Mouse (Mus musculus): ENCODE measurements around the gene Gm45233. TPM values are rescaled to one million over a fixed set of nuclear protein-coding genes. Genes with fewer than 3 reads are reported as not detected.

Gene Gm45233
- polyA plus RNA-seq, 1 experiment, result 0.75 TPM

DNA sequence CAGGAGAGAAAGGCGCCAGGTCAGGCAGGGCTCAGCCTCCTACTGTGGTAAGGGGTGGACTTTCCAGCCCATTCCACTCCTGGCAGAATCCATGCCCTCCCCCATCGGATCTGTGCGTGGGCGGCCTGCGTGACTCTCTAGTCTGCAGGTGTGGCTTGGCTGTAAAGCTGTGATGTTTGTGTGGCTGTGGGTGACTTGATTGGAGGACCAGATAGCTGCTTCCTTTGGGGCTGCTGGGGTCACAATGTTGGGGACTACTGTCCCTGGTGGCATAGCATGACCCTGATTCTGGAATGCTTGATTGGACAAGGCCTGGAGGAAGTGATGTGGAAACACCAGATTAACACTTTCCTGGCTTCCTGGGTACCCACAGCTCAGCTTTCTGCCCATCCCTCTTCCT lies 44.7 kb downstream of the Gm45233 start:
- Histone ChIP-seq H3K9me3 (peaks cover 4% of the 10 kb centered on the region; the same call in 1 of the 2 replicates), H3K4me3 (replicated peaks) (no peak overlapping the region), H3K4me1 (no peaks in the 10 kb centered on the region), H3K36me3 (replicated peaks; ENCODE audit: low read length) (no peaks in the 10 kb centered on the region), H3K27me3 (replicated peaks) (peaks cover 62% of the 10 kb centered on the region)
- TF ChIP-seq GATA1 (IDR thresholded peaks at IDR 0.05; ENCODE audit: borderline replicate concordance, low read length) (no peak), FLI1 (IDR thresholded peaks at IDR 0.05; ENCODE audit: low read length) (no peak)

DNA sequence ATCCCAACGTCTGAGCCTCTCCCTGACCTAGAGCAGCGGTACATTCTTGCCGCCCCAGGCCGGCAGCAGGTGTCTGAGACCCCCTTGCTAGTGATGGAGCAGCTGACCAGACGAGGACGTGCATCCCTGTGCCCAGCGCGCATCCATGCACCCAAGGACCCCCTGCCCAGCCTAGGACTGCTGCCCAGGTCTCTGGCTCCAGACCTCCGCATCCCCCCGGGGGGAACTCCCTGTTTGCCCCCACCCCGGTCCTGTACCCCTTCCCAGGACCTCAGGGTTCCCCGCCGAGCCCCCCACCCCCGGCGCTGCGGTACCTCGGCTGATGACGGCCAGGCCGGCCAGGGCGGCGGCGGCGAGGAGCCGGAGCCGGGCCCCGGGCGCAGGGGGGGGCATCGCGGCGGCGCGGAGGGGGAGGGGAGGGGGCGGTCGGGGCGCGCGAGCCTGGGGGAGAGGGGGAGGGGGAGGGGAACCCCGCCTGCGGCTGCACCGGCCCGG lies 45.8 kb downstream of the Gm45233 start, which contains the start of gene Iglon5:
Iglon5 (minus strand) TSS at position 445 of the 495 bp plus-strand sequence.
- H3K9me3 ChIP-seq, result peaks cover 4% of the 10 kb centered on the region; the same call in 1 of the 2 replicates
- TF ChIP-seq FLI1 (IDR thresholded peaks at IDR 0.05; ENCODE audit: low read length) (no peak), GATA1 (IDR thresholded peaks at IDR 0.05; ENCODE audit: borderline replicate concordance, low read length) (no peak)
- H3K4me1 ChIP-seq, result no peaks in the 10 kb centered on the region
- peaks cover 64% of the 10 kb centered on the region for H3K27me3 ChIP-seq (replicated peaks)
- H3K36me3 ChIP-seq (replicated peaks; ENCODE audit: low read length), result no peaks in the 10 kb centered on the region
- no peak within 1 kb of the TSS for H3K4me3 ChIP-seq (replicated peaks)

GRCm38 (mm10) chr7:43490182-43490584 lies 46.3 kb downstream of the Gm45233 start:
- Histone ChIP-seq H3K4me3 (replicated peaks) (no peak overlapping the region), H3K9me3 (peaks cover 4% of the 10 kb centered on the region; the same call in 1 of the 2 replicates), H3K27me3 (replicated peaks) (peaks cover 69% of the 10 kb centered on the region), H3K4me1 (peaks cover 1% of the 10 kb centered on the region; the same call in 1 of the 2 replicates), H3K36me3 (replicated peaks; ENCODE audit: low read length) (no peaks in the 10 kb centered on the region)
- no peak for TF ChIP-seq GATA1 (IDR thresholded peaks at IDR 0.05; ENCODE audit: borderline replicate concordance, low read length)
- no peak for TF ChIP-seq FLI1 (IDR thresholded peaks at IDR 0.05; ENCODE audit: low read length)

GRCm38 (mm10) chr7:43490861-43491260 lies 46.9 kb downstream of the Gm45233 start:
- H3K4me3 ChIP-seq (replicated peaks), result no peak overlapping the region
- H3K4me1 ChIP-seq, result peaks cover 7% of the 10 kb centered on the region; the same call in 1 of the 2 replicates
- peaks cover 76% of the 10 kb centered on the region for H3K27me3 ChIP-seq (replicated peaks)
- H3K9me3 ChIP-seq, result peaks cover 4% of the 10 kb centered on the region; the same call in 1 of the 2 replicates
- TF ChIP-seq FLI1 (IDR thresholded peaks at IDR 0.05; ENCODE audit: low read length) (no peak), GATA1 (IDR thresholded peaks at IDR 0.05; ENCODE audit: borderline replicate concordance, low read length) (no peak)
- no peaks in the 10 kb centered on the region for H3K36me3 ChIP-seq (replicated peaks; ENCODE audit: low read length)

GRCm38 (mm10) chr7:43495343-43496021 lies 51.6 kb downstream of the Gm45233 start:
- TF ChIP-seq GATA1 (IDR thresholded peaks at IDR 0.05; ENCODE audit: borderline replicate concordance, low read length), result no peak
- no peak for TF ChIP-seq FLI1 (IDR thresholded peaks at IDR 0.05; ENCODE audit: low read length)
- Histone ChIP-seq H3K4me3 (replicated peaks) (no peak overlapping the region), H3K4me1 (peaks cover 7% of the 10 kb centered on the region; the same call in 1 of the 2 replicates), H3K27me3 (replicated peaks) (peaks cover 47% of the 10 kb centered on the region), H3K36me3 (replicated peaks; ENCODE audit: low read length) (no peaks in the 10 kb centered on the region), H3K9me3 (peaks cover 22% of the 10 kb centered on the region)

DNA sequence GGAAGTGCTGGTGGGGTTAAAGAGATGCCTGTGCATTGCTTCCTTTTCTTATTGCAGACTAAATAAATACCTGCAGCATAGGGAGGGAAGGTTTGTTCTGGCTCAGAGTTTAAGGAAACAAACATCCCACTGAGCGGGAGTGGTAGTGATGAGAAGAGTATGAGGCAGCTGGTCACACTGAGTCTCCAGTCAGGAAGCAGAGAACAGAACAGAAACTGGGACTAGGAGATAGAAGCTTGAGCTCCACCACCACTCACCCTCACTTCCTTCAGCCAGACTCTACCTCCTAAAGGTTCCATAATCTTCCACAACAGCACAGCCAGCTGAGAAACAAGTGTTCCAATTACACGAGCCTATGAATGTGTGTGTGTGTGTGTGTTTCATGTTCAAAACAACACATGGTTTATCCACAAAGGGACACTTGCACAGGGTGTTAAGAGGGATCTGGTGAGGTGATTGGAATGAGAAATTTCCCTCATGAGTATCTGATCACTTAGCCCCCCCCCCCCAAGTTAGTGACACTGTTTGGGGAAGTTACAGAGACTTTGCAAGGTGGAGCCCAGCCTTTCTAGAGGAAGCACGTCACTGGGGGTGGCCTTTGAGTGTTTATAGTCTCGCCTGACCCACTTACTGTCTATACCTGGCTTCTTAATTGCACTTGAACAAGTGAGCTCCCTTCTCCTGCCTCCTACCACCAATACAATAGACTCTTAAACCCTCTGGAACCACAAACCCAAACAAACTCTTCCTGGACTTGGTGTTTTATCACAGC lies 68.0 kb downstream of the Gm45233 start:
- Histone ChIP-seq H3K9me3 (no peaks in the 10 kb centered on the region), H3K4me3 (replicated peaks) (no peak overlapping the region), H3K36me3 (replicated peaks; ENCODE audit: low read length) (no peaks in the 10 kb centered on the region), H3K27me3 (replicated peaks) (peaks cover 4% of the 10 kb centered on the region), H3K4me1 (peaks cover 6% of the 10 kb centered on the region)
- no peak for TF ChIP-seq GATA1 (IDR thresholded peaks at IDR 0.05; ENCODE audit: borderline replicate concordance, low read length)
- no peak for TF ChIP-seq FLI1 (IDR thresholded peaks at IDR 0.05; ENCODE audit: low read length)

DNA sequence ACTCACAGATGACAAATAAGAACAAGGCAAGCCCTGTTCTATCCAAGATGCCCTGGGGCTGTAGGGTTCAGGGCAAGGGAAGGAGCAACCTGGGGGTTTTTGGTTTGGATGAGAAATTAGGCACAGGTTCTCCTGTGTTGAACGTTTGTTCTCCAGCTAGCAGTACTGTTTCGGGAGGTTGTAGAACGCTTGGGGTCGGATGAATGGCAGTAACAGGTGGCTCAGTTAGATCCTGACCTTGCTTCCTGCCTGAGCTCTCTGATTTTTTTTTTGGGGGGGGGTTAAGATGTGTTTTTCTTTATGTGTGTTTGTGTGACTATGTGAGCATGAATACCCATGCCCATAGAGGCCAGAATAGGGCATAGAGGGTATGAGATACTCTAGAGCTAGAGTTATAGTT lies 68.6 kb downstream of the Gm45233 start:
- peaks cover 4% of the 10 kb centered on the region for H3K27me3 ChIP-seq (replicated peaks)
- TF ChIP-seq GATA1 (IDR thresholded peaks at IDR 0.05; ENCODE audit: borderline replicate concordance, low read length) (no peak), FLI1 (IDR thresholded peaks at IDR 0.05; ENCODE audit: low read length) (no peak)
- no peak overlapping the region for H3K4me3 ChIP-seq (replicated peaks)
- no peaks in the 10 kb centered on the region for H3K9me3 ChIP-seq
- no peaks in the 10 kb centered on the region for H3K36me3 ChIP-seq (replicated peaks; ENCODE audit: low read length)
- H3K4me1 ChIP-seq, result peaks cover 6% of the 10 kb centered on the region

Other genes starting within 250 kb of the Gm45233 start
- gene Zfp715, start 130.8 kb upstream of the Gm45233 start, polyA plus RNA-seq (2012; ENCODE audit: insufficient read depth, low replicate concordance), result 3.7 TPM in 1 of 2 replicates, not detected in the other
- gene Siglecf, start 92.8 kb upstream of the Gm45233 start, polyA plus RNA-seq (2012; ENCODE audit: insufficient read depth, low replicate concordance), result 1.5 and 2.7 TPM in 2 replicates
- 0.10 TPM in 1 of 2 replicates, not detected in the other for gene Siglecg, start 35.9 kb upstream of the Gm45233 start, polyA plus RNA-seq (2012; ENCODE audit: insufficient read depth, low replicate concordance)
- gene Lim2, start 16.5 kb upstream of the Gm45233 start, polyA plus RNA-seq (2012; ENCODE audit: insufficient read depth, low replicate concordance), result 1.4 and 9.3 TPM in 2 replicates
- gene Nkg7, start 7.1 kb upstream of the Gm45233 start, polyA plus RNA-seq (2012; ENCODE audit: insufficient read depth, low replicate concordance), result 2.9 and 10.0 TPM in 2 replicates
- not detected in 2 replicates for gene Cldnd2, start 3.3 kb upstream of the Gm45233 start, polyA plus RNA-seq (2012; ENCODE audit: insufficient read depth, low replicate concordance)
- 68.1 and 368 TPM in 2 replicates for gene Etfb, start within 50 bp of the Gm45233 start, polyA plus RNA-seq (2012; ENCODE audit: insufficient read depth, low replicate concordance)
- gene Vsig10l, start 19.0 kb downstream of the Gm45233 start, polyA plus RNA-seq (2012; ENCODE audit: insufficient read depth, low replicate concordance), result 3.3 and 9.4 TPM in 2 replicates
- not detected in 2 replicates for gene Iglon5, start 45.9 kb downstream of the Gm45233 start, polyA plus RNA-seq (2012; ENCODE audit: insufficient read depth, low replicate concordance)
- not detected in 2 replicates for gene 4931406B18Rik, start 61.8 kb downstream of the Gm45233 start, polyA plus RNA-seq (2012; ENCODE audit: insufficient read depth, low replicate concordance)
- 0.35 TPM in 1 of 2 replicates, not detected in the other for gene Cd33, start 100.3 kb downstream of the Gm45233 start, polyA plus RNA-seq (2012; ENCODE audit: insufficient read depth, low replicate concordance)
- gene Zfp658, start 118.1 kb downstream of the Gm45233 start, polyA plus RNA-seq (2012; ENCODE audit: insufficient read depth, low replicate concordance), result not detected in 2 replicates
- gene Zfp719, start 135.5 kb downstream of the Gm45233 start, polyA plus RNA-seq (2012; ENCODE audit: insufficient read depth, low replicate concordance), result 0.62 TPM in 1 of 2 replicates, not detected in the other
- gene Zfp819, start 163.0 kb downstream of the Gm45233 start, polyA plus RNA-seq (2012; ENCODE audit: insufficient read depth, low replicate concordance), result not detected in 2 replicates
- 0.86 TPM in 1 of 2 replicates, not detected in the other for gene Ceacam18, start 190.6 kb downstream of the Gm45233 start, polyA plus RNA-seq (2012; ENCODE audit: insufficient read depth, low replicate concordance)
- not detected in 2 replicates for gene Siglece, start 216.0 kb downstream of the Gm45233 start, polyA plus RNA-seq (2012; ENCODE audit: insufficient read depth, low replicate concordance)
- 6.6 and 15.5 TPM in 2 replicates for gene Ctu1, start 227.9 kb downstream of the Gm45233 start, polyA plus RNA-seq (2012; ENCODE audit: insufficient read depth, low replicate concordance)
- gene Klk14, start 246.3 kb downstream of the Gm45233 start, polyA plus RNA-seq (2012; ENCODE audit: insufficient read depth, low replicate concordance), result not detected in 2 replicates

Data from megakaryocyte, embryonic 14.5 days (primary cell).